Mouse (Mus musculus): ENCODE data around the gene Wdr70.
"Not testable (repeated sequence)": the region's sequence is repeated elsewhere in the genome, so short reads cannot be mapped to it uniquely, and the experiment has no call there.

The Wdr70 gene

DNA sequence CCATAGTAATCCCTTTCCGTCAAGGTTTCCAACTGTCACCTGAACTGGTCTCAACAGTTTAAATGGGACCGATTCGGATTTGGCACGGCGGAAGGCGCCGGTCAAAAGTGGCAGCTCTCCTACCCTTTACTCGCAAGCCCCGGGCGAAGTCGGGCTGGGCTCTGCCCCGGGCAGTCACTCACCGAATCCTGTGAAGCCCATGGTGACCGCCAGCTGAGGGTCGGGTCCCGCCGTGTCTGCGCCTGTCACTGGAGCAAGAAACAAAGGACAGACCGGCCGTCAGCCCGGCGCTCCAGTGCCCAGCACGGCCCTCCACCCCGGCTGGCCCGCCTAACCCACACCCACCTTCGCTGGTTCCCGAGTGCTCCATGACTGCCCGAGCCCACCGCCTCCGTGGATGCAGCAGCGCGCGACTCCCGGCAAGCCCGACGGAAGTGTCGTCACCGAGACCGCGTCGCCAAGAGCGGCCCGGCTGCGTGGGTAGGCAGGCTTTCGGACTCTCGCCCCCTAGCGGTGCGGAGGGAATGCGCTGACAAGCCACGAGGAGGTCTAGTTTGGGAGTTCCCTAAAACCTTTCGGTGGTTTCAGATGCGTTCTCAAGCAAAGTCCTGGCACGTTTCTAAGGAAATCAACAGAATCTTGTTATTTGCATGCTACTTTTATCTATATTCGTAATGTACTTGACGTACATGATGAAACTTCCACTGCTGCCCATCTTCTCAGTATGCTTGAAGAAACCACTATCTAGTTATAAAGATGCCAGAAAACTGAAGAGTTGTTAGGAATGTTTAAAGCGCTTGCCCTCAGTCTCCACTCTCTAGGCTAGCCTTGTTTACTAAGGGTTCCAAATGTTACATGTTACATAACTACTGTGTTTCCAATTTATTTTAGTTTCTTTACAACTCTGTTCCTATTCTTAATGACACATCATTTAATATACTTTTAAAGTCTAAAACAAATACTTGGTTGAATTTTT is at the start of gene Wdr70:
TSS of gene Wdr70 (minus strand) at position 436 of the 976 bp plus-strand sequence.
- DNase-seq (ENCODE audit: low read depth): peak; percentile 96

DNA sequence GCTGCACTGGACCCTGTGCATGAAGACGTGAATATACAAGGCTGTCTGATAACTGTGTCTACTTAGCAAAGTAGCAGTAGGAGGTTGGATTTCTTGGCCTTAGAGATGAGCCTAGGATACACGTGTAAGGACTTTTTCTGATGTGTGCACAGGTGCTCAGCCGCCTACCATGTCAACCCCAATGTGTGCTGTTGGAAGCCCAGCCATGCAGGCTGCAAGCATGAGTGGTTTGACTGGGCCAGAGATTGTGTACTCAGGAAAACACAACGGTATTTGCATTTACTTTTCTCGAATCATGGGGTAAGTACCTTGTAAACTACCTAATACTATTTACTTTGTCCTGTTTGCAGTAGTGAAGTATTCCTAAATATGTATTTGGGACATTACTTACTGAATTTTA is 36.6 kb upstream of the Wdr70 start:
- no peak for DNase-seq (ENCODE audit: low read depth)

DNA sequence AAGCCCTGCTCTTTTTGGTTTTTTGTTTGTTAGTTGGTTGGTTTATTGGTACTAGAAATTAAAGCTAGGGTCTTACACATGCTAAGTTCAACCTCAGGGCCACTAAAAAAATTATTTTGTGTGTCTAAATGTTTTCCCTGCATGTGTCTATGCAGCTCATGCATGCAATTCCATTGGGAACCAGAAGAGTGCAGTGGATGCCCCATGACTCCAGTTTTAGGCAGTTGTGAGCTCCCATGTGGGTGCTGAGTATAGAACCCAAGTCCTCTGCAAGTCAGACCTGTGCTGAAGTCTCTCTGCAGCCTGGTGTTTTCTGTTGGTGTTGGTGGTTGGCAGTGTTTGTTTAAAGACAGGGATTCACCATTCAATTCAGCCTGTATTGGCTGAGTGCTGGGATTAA is 32.8 kb upstream of the Wdr70 start:
- DNase-seq (ENCODE audit: low read depth): peak; percentile 18

DNA sequence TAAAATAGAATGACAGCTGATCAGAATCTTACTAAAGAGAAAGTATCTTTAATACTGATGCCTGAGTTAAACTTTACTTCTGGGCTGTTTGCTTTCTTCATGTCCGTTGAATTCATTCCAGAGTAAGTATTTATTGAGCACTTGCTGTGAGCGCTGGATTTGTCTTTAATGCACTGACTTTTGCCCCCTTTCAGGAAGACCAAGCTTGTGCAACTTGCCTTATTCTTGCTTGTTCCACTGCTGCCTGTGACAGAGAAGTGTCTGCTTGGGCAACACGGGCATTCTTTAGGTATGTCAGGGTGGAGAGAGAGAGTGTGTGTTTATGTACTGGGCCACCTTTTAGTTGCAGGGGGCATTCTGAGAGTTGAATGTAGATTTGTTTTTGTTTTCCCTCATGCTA is 32.3 kb upstream of the Wdr70 start:
- no peak for DNase-seq (ENCODE audit: low read depth)

DNA sequence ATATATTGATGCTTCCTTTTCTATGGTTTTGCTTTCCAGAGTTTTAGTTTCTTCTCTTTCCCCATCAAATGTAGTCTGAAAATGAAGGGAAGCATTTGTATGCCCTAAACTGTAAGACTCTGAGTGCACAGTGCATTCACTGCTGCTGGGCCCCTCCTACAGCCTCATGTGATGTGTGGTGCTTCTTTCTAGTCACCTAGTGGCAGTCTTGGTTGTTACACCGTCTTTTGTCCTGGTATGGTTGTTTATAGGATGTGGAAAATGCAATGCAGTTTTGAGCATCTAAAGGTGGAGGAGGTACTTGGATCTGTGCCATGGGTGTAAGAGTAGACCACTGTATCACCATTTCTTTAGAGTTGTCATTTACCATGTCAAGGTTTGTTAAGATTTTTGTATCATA is 30.3 kb upstream of the Wdr70 start:
- peak; percentile 35 for DNase-seq (ENCODE audit: low read depth)

DNA sequence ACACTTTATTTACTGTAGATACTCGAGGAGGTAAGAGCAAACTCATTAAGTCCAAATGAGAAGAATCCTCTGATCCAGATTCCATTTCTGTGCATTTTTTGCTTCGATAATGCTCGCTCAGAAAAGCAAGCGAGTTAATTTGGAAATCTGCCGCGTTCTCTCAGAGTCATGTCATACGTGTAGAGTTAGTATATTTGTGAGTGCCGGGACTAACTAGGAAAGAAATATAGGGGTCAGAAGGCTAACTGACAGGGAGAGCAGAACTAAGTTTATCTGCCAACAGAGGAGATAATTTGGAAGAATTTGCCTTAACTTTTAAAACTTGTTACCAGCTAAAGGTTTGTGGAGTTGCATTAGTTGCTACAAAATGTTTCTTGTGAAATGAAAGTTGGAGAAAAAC is 10.8 kb upstream of the Wdr70 start:
- DNase-seq (ENCODE audit: low read depth): no peak

DNA sequence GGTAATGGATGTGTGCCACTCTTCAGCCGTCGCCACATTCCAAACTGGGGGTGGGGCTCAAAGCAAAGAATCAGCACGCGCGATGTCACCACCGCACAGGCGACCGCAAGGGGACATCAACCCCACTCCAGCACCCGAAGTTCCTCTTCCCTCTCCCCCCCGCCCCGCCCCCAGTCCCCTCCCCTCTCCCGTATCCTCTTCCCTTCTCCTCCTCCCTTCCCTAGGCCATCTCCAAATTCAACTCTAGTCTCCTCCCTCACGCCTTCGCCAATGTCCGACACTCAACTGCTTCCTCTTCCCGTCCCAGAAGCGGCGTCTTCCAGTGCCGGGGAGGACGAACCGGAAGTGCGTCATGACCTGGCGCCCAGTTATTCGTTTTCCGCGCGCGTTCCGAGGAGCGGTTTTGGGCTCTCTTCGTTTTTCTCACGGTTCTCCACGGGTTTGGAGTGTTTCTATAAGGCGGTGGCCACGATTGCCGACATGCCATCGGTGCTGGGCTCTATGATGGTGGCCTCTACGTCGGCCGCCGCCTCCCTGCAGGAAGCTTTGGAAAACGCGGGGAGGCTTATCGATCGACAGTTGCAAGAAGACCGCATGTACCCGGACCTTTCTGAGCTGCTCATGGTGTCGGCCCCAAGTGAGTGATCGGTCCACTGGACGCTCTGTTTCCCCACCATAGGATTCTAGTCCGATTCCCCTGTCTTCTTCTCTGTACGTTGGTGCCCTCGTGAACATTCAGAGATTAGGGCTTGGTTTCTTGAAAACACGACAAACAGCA is 10.1 kb upstream of the Wdr70 start, which contains the start of gene Nup155:
TSS of gene Nup155 (plus strand) at position 308 of the 778 bp plus-strand sequence.
- peak; percentile 98 for DNase-seq (ENCODE audit: low read depth)

DNA sequence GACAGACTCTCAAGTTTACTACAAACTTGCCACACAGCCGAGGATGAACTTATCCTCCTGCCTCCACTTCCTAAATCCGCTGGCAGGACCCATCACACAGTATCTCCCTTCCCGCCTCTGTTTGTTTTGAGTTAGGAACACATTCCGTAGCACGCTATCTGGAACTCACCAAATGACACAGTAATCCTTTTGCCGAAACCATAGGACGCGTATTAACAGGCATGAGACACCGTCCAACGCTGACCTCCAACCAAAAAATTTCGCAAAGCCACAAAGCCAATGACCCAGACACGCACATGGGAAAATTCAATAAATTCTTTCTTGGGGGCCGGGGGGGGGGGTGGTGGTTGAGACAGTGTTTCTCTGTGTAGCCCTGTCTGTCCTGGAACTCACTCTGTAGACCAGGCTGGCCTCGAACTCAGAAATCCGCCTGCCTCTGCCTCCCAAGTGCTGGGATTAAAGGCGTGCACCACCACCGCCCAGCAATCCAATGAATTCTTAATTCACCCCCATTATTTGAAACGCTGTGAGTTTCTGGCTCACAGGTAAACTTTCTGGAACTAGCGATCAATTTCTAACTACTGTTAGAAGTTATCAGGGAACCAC is 9.5 kb upstream of the Wdr70 start:
- no peak for DNase-seq (ENCODE audit: low read depth)

DNA sequence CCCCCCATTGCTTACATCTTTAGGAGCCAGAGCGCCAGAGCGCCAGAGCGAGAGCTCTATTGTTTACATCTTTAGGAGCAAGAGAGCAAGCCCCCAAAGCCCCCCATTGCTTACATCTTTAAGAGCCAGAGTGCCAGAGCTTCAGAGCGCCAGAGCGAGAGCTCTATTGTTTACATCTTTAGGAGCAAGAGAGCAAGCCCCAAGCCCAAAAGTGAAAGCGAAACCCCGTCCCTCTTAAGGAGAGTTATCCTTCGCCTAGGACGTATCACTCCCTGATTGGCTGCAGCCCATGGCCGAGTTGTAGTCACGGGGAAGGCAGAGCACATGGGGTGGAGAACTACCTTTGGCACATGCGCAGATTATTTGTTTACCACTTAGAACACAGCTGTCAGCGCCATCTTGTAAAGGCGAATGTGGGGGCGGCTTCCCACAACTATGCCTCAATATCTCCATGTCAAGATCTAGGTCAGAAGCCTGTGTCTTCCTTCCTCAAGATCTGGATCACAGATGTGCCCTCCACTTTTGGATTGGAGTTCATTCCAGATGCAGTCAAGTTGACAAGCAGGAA is 3.0 kb upstream of the Wdr70 start:
- not testable (repeated sequence) for DNase-seq (ENCODE audit: low read depth)

DNA sequence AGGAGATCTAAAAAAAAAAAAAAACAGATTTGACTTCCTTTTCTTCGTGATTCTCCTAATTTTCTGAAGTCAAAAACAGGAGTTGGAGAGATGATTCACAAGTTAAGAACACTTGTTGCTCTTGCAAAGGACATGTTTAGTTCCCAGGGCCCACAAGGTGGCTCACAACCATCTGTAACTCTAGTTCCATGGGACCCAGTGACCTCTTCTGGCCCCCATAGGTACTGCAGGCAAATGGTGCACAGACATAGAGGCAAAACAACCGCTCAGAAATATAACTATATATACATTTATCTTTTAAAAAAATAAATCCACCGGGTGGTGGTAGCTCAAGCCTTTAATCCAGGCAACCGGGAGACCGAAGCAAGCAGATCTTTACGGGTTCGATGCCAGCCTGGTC is 1.2 kb downstream of the Wdr70 start:
- DNase-seq (ENCODE audit: low read depth): peak; percentile 88

DNA sequence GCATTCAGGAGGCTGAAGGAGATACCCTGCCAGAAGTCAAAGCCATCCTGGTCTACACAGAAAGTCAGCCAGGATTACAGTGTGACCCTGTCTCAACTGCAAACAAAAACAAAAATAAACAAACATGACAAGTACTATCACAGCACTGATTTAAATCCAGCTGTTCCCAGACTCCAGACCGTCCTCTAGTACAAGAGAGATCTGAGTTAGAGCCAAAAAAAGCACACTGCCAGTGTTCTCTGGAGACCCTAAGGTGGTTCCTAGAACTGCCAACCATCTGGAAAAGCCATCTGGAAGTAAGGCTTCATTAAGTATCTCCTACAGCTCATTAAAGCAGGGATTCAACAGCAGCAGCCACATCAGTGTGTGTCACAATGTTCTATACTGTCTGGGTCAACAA is 6.3 kb downstream of the Wdr70 start:
- DNase-seq (ENCODE audit: low read depth): not testable (repeated sequence)

DNA sequence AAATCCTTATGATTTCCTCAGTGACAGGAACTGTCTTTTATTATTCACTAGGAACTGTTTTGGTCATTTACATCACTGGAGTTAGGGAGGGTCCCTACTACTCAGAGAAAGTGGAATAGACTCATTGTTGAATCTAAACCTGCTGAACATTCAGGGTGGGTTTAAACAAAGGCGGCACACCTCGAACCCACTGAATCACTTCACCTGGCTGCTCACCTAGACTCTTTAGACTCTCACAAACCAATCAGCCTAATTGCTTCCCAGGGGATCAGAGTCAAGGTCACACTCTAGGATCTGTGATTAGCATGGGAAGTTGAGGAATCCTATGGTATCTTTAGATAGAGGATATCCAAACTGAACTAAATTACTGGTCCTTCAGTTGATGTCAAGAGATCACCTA is 8.3 kb downstream of the Wdr70 start:
- no peak for DNase-seq (ENCODE audit: low read depth)

DNA sequence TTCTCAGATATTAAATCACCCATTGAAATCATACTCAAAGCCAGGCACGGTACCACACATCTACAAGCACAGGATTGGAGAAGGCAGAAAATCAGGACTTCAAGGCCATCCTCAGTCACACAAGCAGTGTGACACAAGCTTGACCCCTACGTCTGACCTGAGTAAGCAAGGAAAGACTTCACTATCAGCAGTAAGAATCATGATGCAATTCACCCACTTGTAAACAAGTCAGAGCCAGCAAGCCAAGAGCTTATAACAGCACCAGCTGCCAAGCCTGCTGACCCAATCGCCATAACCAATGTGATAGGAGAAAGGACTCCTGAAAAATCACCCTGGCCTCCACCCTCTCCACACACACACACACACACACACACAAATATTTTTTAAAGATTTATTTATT is 10.3 kb downstream of the Wdr70 start:
- peak; percentile 36 for DNase-seq (ENCODE audit: low read depth)

DNA sequence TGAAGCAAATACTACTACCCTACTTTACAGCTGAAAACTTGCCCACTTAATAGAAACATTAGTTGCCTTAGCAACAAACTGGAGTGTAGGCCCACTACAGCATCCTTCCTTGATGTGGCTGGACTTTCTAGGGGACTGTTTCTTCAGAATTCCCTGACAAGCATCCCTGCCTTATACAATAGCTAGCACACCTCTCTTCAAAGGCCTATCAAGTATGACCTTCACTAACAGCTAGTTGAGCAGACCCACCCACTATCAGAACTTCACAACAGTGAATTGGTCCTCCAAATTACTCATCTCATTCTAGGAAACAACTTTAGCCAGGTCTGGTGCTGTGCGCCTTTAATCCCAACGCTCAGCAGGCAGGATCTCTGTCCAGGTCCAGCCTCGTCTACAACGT is 11.7 kb downstream of the Wdr70 start:
- no peak for DNase-seq (ENCODE audit: low read depth)

DNA sequence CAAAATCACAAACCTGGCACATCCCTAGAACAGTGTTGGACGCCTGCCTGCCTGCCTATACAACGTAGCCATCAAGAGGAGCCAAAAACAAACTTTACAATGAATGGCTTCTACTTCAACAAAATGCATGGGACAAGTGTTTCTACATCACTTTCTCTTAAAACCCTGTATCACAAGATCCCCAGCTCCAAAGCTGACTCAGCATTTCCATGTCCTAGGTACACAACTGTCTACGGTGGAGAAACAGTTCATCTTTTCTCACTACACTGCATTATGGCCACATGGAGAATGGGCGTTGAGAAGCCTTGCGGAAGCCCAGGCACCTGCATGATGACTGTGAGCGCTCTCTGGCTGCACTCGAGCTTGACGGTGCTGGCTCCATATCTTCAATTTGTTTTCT is 16.9 kb downstream of the Wdr70 start:
- DNase-seq (ENCODE audit: low read depth): no peak

DNA sequence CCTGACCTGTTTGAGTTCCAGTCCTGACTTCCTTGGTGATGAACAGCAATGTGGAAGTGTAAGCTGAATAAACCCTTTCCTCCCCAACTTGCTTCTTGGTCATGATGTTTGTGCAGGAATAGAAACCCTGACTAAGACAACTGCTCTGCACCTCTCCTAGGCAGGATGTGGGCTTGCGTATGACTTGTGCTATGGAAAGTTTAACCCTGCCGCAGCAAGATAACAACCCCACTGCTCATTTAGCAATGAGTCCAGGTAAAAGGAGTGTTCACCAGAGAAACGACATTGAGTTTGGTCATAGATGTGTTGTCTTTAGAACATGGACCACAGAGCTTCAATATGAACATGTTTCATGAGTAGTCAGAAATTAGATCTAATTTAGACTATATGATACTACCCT is 25.9 kb downstream of the Wdr70 start:
- DNase-seq (ENCODE audit: low read depth): peak; percentile 37

DNA sequence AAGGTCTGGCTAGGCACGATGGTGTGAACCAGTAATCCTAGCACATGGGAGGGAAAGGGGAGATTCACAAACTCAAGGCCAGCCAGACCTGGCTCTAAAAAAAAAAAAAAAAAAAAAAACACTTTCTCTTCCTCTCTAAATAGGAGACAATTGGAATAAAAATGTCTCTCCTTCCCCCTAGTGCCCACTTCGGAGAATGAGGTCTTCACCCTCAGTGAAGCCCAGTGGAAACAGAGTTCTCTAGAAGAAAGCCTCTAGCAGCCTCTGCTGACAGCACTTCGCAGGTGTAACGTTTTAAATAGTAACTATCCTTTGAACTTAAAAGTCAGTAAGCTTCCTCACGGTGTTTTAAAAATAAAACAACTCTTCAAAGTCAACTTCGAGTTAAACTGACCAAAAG is 33.8 kb downstream of the Wdr70 start:
- peak; percentile 18 for DNase-seq (ENCODE audit: low read depth)

DNA sequence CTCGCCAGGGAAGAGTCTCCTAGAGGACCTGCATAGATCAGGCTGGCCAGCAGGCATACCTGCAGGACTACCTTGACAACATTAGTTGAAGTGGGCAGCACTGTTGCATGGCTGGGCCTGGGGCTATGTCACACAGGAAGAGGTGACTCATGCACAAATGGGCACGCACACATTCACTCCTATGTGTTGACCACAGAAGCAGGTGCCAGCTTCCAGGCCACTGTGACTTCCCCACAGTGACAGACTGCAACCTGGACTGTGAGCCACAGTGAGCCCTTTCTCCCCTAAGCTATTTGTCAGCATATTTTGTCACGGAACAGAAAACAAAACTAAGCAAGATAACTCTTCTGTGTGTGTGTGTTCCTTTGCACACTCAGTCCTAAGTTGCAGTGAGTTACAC is 47.8 kb downstream of the Wdr70 start:
- peak; percentile 55 for DNase-seq (ENCODE audit: low read depth)

DNA sequence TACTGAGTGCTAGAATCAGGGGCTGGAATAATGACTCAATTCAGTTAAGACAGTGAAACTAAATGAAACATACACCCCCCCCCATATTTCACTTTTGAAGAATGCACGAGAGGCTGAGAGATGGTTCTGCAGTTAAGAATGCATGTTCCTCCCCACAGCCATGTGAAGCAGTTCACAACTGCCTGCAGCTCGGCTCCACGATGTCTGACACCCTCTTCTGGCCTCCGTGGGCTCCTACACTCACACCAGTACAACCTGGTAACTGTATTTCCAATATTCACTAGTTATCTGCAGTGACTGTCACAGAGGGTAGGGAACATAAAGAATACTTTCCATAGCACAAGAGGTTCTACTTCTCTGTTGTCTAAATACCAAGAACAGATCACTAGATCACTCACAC is 59.2 kb downstream of the Wdr70 start:
- peak; percentile 14 for DNase-seq (ENCODE audit: low read depth)

DNA sequence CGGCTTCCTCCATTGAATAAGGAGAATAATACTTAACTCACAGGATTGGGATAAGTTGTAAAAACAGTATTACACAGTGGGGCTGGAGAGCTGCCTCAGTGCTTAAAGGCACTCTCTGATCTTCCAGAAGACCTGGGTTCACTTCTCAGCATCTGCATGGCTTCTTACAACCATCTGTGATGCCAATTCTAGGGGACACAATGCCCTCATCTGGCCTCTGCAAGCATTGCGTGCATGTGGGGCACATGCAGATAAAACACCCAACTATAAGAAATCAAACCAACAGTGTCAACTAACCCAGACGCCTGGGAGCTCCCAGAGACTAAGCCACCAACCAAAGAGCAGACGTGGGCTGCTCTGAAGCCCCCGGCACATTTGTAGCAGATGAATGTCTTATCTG is 60.6 kb downstream of the Wdr70 start:
- peak; percentile 34 for DNase-seq (ENCODE audit: low read depth)

DNA sequence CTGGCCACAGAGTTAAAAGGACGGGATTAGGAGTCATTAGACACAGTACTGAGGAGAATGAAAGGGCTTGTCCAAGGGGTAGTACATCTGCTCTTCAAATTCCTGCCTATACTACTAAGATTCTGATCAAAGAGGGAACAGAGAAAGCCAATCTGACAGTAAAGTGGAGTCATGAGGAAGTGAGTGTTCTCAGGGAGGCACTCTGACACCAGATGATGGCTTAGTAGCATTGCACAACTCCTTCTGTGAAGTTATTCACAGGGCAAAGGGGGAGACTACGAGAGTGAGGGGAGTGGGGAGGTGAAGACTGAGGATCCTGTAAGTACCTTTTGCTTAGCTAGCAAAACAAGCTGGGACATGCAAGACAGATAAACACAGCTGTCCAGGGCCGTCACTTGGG is 61.2 kb downstream of the Wdr70 start:
- DNase-seq (ENCODE audit: low read depth): peak; percentile 43

DNA sequence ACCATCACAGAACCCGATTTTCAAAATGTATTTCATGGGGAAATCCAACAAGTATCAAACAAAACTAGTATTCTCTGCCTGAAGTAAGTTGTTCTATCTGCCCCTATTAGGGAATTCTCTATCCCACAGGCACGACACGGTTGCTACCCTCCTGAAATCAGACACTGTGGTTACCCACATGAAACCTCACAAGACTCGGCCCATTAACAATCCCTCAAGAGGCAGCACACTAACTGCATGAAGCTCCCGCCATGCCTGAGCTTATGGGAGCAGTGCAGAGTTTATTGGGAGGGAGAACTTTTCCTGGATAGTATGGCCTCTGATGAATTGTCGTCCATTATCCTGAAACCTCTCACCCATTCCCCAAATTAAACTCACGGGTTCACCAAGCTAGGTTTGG is 67.8 kb downstream of the Wdr70 start:
- DNase-seq (ENCODE audit: low read depth): no peak

Data from 416B (cell line).